Comparison of ENCODE assay signal across 8 mouse cellular contexts in genomic region chr2:59612733-59613473, GRCm38 (mm10). TPM values are rescaled to one million over a fixed set of nuclear protein-coding genes. Genes with fewer than 3 reads are reported as not detected.
DNase-seq lines count a peak whose midpoint lies in the region; ATAC-seq lines count a peak whose summit lies in the region.

No protein-coding gene starts in this region.

- peak overlapping the region; percentile 88 for H3K27ac ChIP-seq in forebrain, embryonic 12.5 days
- H3K27ac ChIP-seq in hindbrain, embryonic 15.5 days (replicated peaks): peak overlapping the region; percentile 77
- peak overlapping the region; percentile 99 for H3K27ac ChIP-seq in limb, embryonic 12.5 days
- no peak overlapping the region for H3K27ac ChIP-seq in midbrain, embryonic 14.5 days (replicated peaks; ENCODE audit: low read depth, low read length)

- H3K4me1 ChIP-seq in forebrain, embryonic 12.5 days: peaks cover 34% of the 10 kb centered on the region
- peaks cover 24% of the 10 kb centered on the region for H3K4me1 ChIP-seq in hindbrain, embryonic 15.5 days (replicated peaks)
- H3K4me1 ChIP-seq in limb, embryonic 12.5 days (replicated peaks): peaks cover 85% of the 10 kb centered on the region
- H3K4me1 ChIP-seq in midbrain, embryonic 14.5 days (ENCODE audit: control insufficient read depth, insufficient read depth, low read length): peaks cover 14% of the 10 kb centered on the region

- ATAC-seq in forebrain, embryonic 12.5 days (ENCODE audit: low FRiP score): peak; percentile 34; the same call in 1 of the 2 replicates
- no peak for ATAC-seq in hindbrain, embryonic 15.5 days (ENCODE audit: low FRiP score, low read depth)
- ATAC-seq in limb, embryonic 12.5 days (ENCODE audit: insufficient number of reproducible peaks, insufficient read depth, low FRiP score, low TSS enrichment, low read depth): no peak
- peak; percentile 18; the same call in 1 of the 2 replicates for ATAC-seq in midbrain, embryonic 14.5 days (ENCODE audit: low FRiP score, low TSS enrichment)

- no peaks in the 10 kb centered on the region for H3K9me3 ChIP-seq in forebrain, embryonic 12.5 days
- H3K9me3 ChIP-seq in hindbrain, embryonic 15.5 days: no peaks in the 10 kb centered on the region
- no peaks in the 10 kb centered on the region for H3K9me3 ChIP-seq in limb, embryonic 12.5 days
- no peaks in the 10 kb centered on the region for H3K9me3 ChIP-seq in midbrain, embryonic 14.5 days (ENCODE audit: control insufficient read depth, low read length)

- H3K36me3 ChIP-seq in forebrain, embryonic 12.5 days (replicated peaks): no peaks in the 10 kb centered on the region
- no peaks in the 10 kb centered on the region for H3K36me3 ChIP-seq in hindbrain, embryonic 15.5 days
- no peaks in the 10 kb centered on the region for H3K36me3 ChIP-seq in limb, embryonic 12.5 days
- no peaks in the 10 kb centered on the region for H3K36me3 ChIP-seq in midbrain, embryonic 14.5 days (ENCODE audit: control insufficient read depth, insufficient read depth, low read length)

- peak overlapping the region; percentile 80 for H3K9ac ChIP-seq in forebrain, embryonic 12.5 days
- H3K9ac ChIP-seq in hindbrain, embryonic 15.5 days: peak overlapping the region; percentile 65
- H3K9ac ChIP-seq in limb, embryonic 12.5 days (replicated peaks): peak overlapping the region; percentile 96
- H3K9ac ChIP-seq in midbrain, embryonic 14.5 days (replicated peaks; ENCODE audit: low read length): peak overlapping the region; percentile 59

- H3K4me2 ChIP-seq in forebrain, embryonic 12.5 days: peak overlapping the region; percentile 65
- H3K4me2 ChIP-seq in hindbrain, embryonic 15.5 days: peak overlapping the region; percentile 100
- H3K4me2 ChIP-seq in limb, embryonic 12.5 days: peak overlapping the region; percentile 89
- H3K4me2 ChIP-seq in midbrain, embryonic 14.5 days (ENCODE audit: low read length): peak overlapping the region; percentile 100

- H3K4me3 ChIP-seq in forebrain, embryonic 12.5 days (replicated peaks): peak overlapping the region; percentile 77
- H3K4me3 ChIP-seq in hindbrain, embryonic 15.5 days: peak overlapping the region; percentile 95
- H3K4me3 ChIP-seq in limb, embryonic 12.5 days (replicated peaks): peak overlapping the region; percentile 95
- H3K4me3 ChIP-seq in midbrain, embryonic 14.5 days (replicated peaks; ENCODE audit: low read depth, low read length): peak overlapping the region; percentile 67

- 0% methylated on average over 33 of the region's 33 CpGs for WGBS in forebrain, embryonic 12.5 days
- under 1% methylated on average over 33 of the region's 33 CpGs for WGBS in hindbrain, embryonic 15.5 days
- WGBS in limb, embryonic 12.5 days: 0% methylated on average over 33 of the region's 33 CpGs
- WGBS in midbrain, embryonic 14.5 days: under 1% methylated on average over 33 of the region's 33 CpGs

- H3K27me3 ChIP-seq in forebrain, embryonic 12.5 days: no peaks in the 10 kb centered on the region
- 0 out of 2 replicates have a peak, but pooled peaks cover 6% of the 10 kb centered on the region for H3K27me3 ChIP-seq in hindbrain, embryonic 15.5 days
- H3K27me3 ChIP-seq in limb, embryonic 12.5 days: no peaks in the 10 kb centered on the region
- H3K27me3 ChIP-seq in midbrain, embryonic 14.5 days (ENCODE audit: control insufficient read depth, insufficient read depth, low read length): peaks cover 13% of the 10 kb centered on the region; the same call in 1 of the 2 replicates

- DNase-seq in heart, adult 11 months: peak; percentile 96
- no peak for DNase-seq in heart, adult 8-10 months (ENCODE audit: low spot score)
- DNase-seq in adrenal gland, postnatal 36 days: peak; percentile 43 to 51
- DNase-seq in midbrain, embryonic 14.5 days: peak; percentile 42
- peak; percentile 38 for DNase-seq in urinary bladder, postnatal 25 days (ENCODE audit: low spot score)

RNA-seq across cellular contexts. Expression of gene Tanc1, which starts 1.1 kb away (rescaled TPM):
- total RNA-seq in heart, adult 8-10 months (2022): 10 to 100 TPM; 21.4 to 25.3 (median 24.6) TPM
- 10 to 100 TPM; 16.4 to 21.1 TPM for total RNA-seq in adrenal gland, postnatal 36 days (2021)
- 20.0 and 23.6 TPM in 2 replicates for polyA plus RNA-seq in forebrain, embryonic 12.5 days (2016; fragmentation: Nextera tagmentation; extraction: Ambion mirVana)
- 8.0 and 8.5 TPM in 2 replicates for polyA plus RNA-seq in hindbrain, embryonic 15.5 days (2015; fragmentation: Nextera tagmentation; extraction: Ambion mirVana)
- 60.7 and 70.6 TPM in 2 replicates for polyA plus RNA-seq in limb, embryonic 12.5 days (2016; fragmentation: Nextera tagmentation; extraction: Ambion mirVana)
- polyA plus RNA-seq in midbrain, embryonic 14.5 days (2014; fragmentation: Nextera tagmentation; extraction: Ambion mirVana): 2.0 and 5.5 TPM in 2 replicates

Comparison
In these comparisons a context has a peak if more than half of its experiments do, and no peak if none do; other contexts are left out.
1. ATAC-seq: peak in forebrain, embryonic 12.5 days (single experiment) and midbrain, embryonic 14.5 days (single experiment); none in hindbrain, embryonic 15.5 days (single experiment) and limb, embryonic 12.5 days (single experiment).
2. Peak in every context shown above with its lines, with median percentiles within 50 percentile points of each other: H3K4me2 ChIP-seq, H3K4me3 ChIP-seq and H3K9ac ChIP-seq.